Mouse (Mus musculus) A20 (cell line): ENCODE measurements around the gene Dpp8.
A peak's percentile ranks its signal among the peaks of the same experiment; 100 is the strongest.
"Not testable (repeated sequence)": the region's sequence is repeated elsewhere in the genome, so short reads cannot be mapped to it uniquely, and the experiment has no call there.

ENCODE experiments used
- DNase-seq: peaks from one replicate; pipeline ENCODE4 v3.0.0-alpha.2; 2011; ENCODE audit warnings: low read depth, low spot score

Gene Dpp8

GRCm38 (mm10) chr9:65032269-65033108 lies at the start of gene Dpp8:
Dpp8 (plus strand) TSS chr9:65032414.
- DNase-seq: peak; percentile 97

GRCm38 (mm10) chr9:64985037-64985794 lies 47.0 kb upstream of the Dpp8 start:
- DNase-seq: no peak

- no peak for DNase-seq
These were observed 46.4 kb upstream of the Dpp8 start for GRCm38 (mm10) chr9:64985807-64986206.

GRCm38 (mm10) chr9:64987651-64988050 lies 44.6 kb upstream of the Dpp8 start:
- no peak for DNase-seq

- DNase-seq: no peak
These were observed 43.8 kb upstream of the Dpp8 start for GRCm38 (mm10) chr9:64988443-64988842.

- no peak for DNase-seq
These were observed 41.9 kb upstream of the Dpp8 start for GRCm38 (mm10) chr9:64990291-64990690.

- not testable (repeated sequence) for DNase-seq
These were observed 36.8 kb upstream of the Dpp8 start for GRCm38 (mm10) chr9:64995464-64995863.

- no peak for DNase-seq
These were observed 30.7 kb upstream of the Dpp8 start for GRCm38 (mm10) chr9:65001481-65001880.

GRCm38 (mm10) chr9:65005737-65006136 lies 26.5 kb upstream of the Dpp8 start:
- no peak for DNase-seq

GRCm38 (mm10) chr9:65010632-65011031 lies 21.6 kb upstream of the Dpp8 start:
- peak; percentile 20 for DNase-seq

- peak; percentile 18 for DNase-seq
These were observed 20.9 kb upstream of the Dpp8 start for GRCm38 (mm10) chr9:65011304-65011703.

GRCm38 (mm10) chr9:65015461-65016222 lies 16.6 kb upstream of the Dpp8 start:
- DNase-seq: no peak

- no peak for DNase-seq
These were observed 15.8 kb upstream of the Dpp8 start for GRCm38 (mm10) chr9:65016241-65016977.

- no peak for DNase-seq
These were observed 15.0 kb upstream of the Dpp8 start for GRCm38 (mm10) chr9:65016978-65017827.

GRCm38 (mm10) chr9:65017896-65018295 lies 14.3 kb upstream of the Dpp8 start:
- DNase-seq: no peak

GRCm38 (mm10) chr9:65018588-65019121 lies 13.6 kb upstream of the Dpp8 start:
- peak; percentile 56 for DNase-seq

- DNase-seq: no peak
These were observed 13.1 kb upstream of the Dpp8 start for GRCm38 (mm10) chr9:65019146-65019545.

- peak; percentile 25 for DNase-seq
These were observed 12.1 kb upstream of the Dpp8 start for GRCm38 (mm10) chr9:65020128-65020527.

- DNase-seq: peak; percentile 91
These were observed 11.0 kb upstream of the Dpp8 start, which contains the start of gene Hacd3 for GRCm38 (mm10) chr9:65020991-65021886. Hacd3 (minus strand) TSS chr9:65021693.
